Mouse (Mus musculus) myocyte (in vitro differentiated cells): ENCODE data around the gene Ntpcr. TPM values are rescaled to one million over a fixed set of nuclear protein-coding genes. Genes with fewer than 3 reads are reported as not detected.

Experiments
- H3K27me3 ChIP-seq: one replicate; pipeline ENCODE4 v1.6.1; 2011; ENCODE audit not compliant: control insufficient read depth, insufficient read depth, insufficient read length
- H3K36me3 ChIP-seq: one replicate; pipeline ENCODE4 v1.6.1; 2011; ENCODE audit not compliant: control insufficient read depth, insufficient read depth
- H3K4me2 ChIP-seq: one replicate; pipeline ENCODE4 v1.6.1; 2011; ENCODE audit warnings: low read depth, control low read depth
- H3K4me3 ChIP-seq: one replicate; pipeline ENCODE4 v1.5.1; 2011; ENCODE audit warnings: mild to moderate bottlenecking, control low read depth, moderate library complexity
- H3K79me2 ChIP-seq: one replicate; pipeline ENCODE4 v1.6.1; 2011; ENCODE audit not compliant: control insufficient read depth, insufficient read depth
- H3ac ChIP-seq: one replicate; pipeline ENCODE4 v1.6.1; 2011; ENCODE audit not compliant: control insufficient read depth, insufficient read length
- CEBPB ChIP-seq: IDR thresholded peaks from 2 replicates; pipeline ENCODE4 v1.6.1; 2011; ENCODE audit warnings: mild to moderate bottlenecking, moderate library complexity; ENCODE audit not compliant: poor library complexity, insufficient read depth, severe bottlenecking
- E2F4 ChIP-seq: IDR thresholded peaks from one replicate; pipeline ENCODE4 v1.6.1; 2011; ENCODE audit warnings: mild to moderate bottlenecking, control low read depth, moderate library complexity; ENCODE audit not compliant: insufficient read depth
- MAX ChIP-seq: IDR thresholded peaks from one replicate; pipeline ENCODE4 v1.6.1; 2011; ENCODE audit warnings: low read depth, mild to moderate bottlenecking, control low read depth
- MYOD1 ChIP-seq, 3 experiments: IDR thresholded peaks; one replicate each; pipeline ENCODE4 v1.6.1; 2011; ENCODE audit warnings: control low read depth in 2 of 3, low read depth in 2 of 3, mild to moderate bottlenecking in 2 of 3, moderate library complexity in 1 of 3; ENCODE audit not compliant: insufficient read length in 2 of 3, control insufficient read depth in 1 of 3
- MYOG ChIP-seq, 3 experiments: IDR thresholded peaks; one replicate each; pipeline ENCODE4 v1.6.1; 2011; ENCODE audit warnings: control low read depth in 2 of 3, low read depth in 2 of 3, mild to moderate bottlenecking in 2 of 3; ENCODE audit not compliant: insufficient read length in 2 of 3, control insufficient read depth in 1 of 3, insufficient read depth in 1 of 3
- POLR2A ChIP-seq: IDR thresholded peaks from one replicate; pipeline ENCODE4 v1.6.1; 2011; ENCODE audit warnings: low read depth, mild to moderate bottlenecking, control low read depth, moderate library complexity; ENCODE audit not compliant: insufficient read length
- POLR2AphosphoS2 ChIP-seq: IDR thresholded peaks from one replicate; pipeline ENCODE4 v1.6.1; 2011; ENCODE audit warnings: low read depth, control low read depth; ENCODE audit not compliant: insufficient read length
- REST ChIP-seq: IDR thresholded peaks from one replicate; pipeline ENCODE4 v1.6.1; 2011; ENCODE audit warnings: mild to moderate bottlenecking, control low read depth, moderate library complexity; ENCODE audit not compliant: insufficient read depth, insufficient read length
- SRF ChIP-seq: IDR thresholded peaks from one replicate; pipeline ENCODE4 v1.6.1; 2011; ENCODE audit warnings: low read depth; ENCODE audit not compliant: control insufficient read depth, insufficient read length
- TCF12 ChIP-seq: IDR thresholded peaks from one replicate; pipeline ENCODE4 v1.6.1; 2011; ENCODE audit warnings: mild to moderate bottlenecking, control low read depth; ENCODE audit not compliant: poor library complexity, insufficient read depth, severe bottlenecking
- TCF3 ChIP-seq: IDR thresholded peaks from one replicate; pipeline ENCODE4 v1.6.1; 2011; ENCODE audit warnings: low read depth, control low read depth; ENCODE audit not compliant: insufficient read length
- USF1 ChIP-seq: IDR thresholded peaks from one replicate; pipeline ENCODE4 v1.6.1; 2011; ENCODE audit warnings: low read depth, mild to moderate bottlenecking, control low read depth, moderate library complexity
- polyA plus RNA-seq: library from polyadenylated mRNA; unstranded; fragments of >200 nt; fragmentation: generic; extraction: Trizol; gene quantifications from one replicate; pipeline ENCODE4 v1.2.1, GENCODE M21; 2012; ENCODE audit warnings: missing spikeins

The Ntpcr gene
- polyA plus RNA-seq, 1 experiment = 10.9 TPM

DNA sequence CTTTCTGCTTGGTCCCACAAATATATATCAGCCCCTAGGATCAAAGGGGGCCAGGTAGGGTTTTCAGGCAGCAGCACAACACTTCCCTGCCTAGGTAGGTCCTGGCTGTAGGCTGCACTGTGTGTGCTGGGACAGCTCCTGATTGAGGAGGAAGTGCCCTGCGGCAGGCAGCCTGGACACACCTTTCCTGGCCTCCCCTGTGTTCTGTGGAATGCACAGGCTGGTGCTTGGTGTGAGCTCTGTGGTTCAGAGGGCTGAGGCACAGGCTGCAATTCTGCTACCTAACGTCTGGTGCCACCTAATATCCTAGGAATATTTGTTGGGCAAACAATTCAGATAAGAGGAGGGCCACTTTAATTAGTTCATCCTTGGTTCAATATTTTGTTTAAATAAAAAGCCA lies 12.1 kb downstream of the Ntpcr start:
- Histone ChIP-seq H3K36me3 (no peaks in the 10 kb centered on the region), H3K27me3 (no peaks in the 10 kb centered on the region), H3K4me3 (no peak overlapping the region), H3K79me2 (no peaks in the 10 kb centered on the region), H3ac (no peak overlapping the region), H3K4me2 (no peak overlapping the region)
- TF ChIP-seq CEBPB (no peak), MYOD1 (IDR thresholded peaks at IDR 0.05; ENCODE audit: control insufficient read depth in 1 of 3, insufficient read length in 2 of 3, low read depth in 2 of 3) (no peak), USF1 (no peak), REST (no peak), MAX (no peak), TCF12 (no peak), MYOG (IDR thresholded peaks at IDR 0.05; ENCODE audit: control insufficient read depth in 1 of 3, insufficient read depth in 1 of 3, insufficient read length in 2 of 3, low read depth in 2 of 3) (no peak), SRF (no peak), POLR2A (no peak), POLR2AphosphoS2 (no peak), TCF3 (no peak), E2F4 (no peak)

DNA sequence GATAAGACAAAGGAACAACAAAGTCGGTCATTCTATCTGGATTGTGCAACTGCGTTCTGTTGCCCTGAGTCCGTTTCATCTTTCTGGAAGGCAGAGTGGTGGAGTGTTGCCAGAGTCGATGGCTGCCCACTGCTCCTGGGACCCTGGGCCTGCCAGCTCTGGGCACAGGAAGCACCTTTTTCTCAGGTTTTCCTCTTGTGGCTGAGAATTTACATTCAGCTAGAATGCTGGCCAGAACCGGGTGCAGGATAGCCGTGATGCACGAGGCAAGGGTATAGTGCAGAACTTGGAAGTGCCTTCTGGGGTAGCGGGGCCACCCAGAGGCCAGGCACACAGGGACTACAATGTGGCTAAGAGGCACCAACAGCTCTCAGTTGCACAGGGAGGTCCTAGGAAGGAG lies 12.6 kb downstream of the Ntpcr start:
- H3K4me2 ChIP-seq = no peak overlapping the region
- H3ac ChIP-seq = no peak overlapping the region
- TF ChIP-seq MAX (no peak), SRF (no peak), TCF12 (no peak), E2F4 (no peak), TCF3 (no peak), POLR2AphosphoS2 (no peak), CEBPB (no peak), POLR2A (no peak), MYOG (IDR thresholded peaks at IDR 0.05; ENCODE audit: control insufficient read depth in 1 of 3, insufficient read depth in 1 of 3, insufficient read length in 2 of 3, low read depth in 2 of 3) (no peak), USF1 (no peak), MYOD1 (IDR thresholded peaks at IDR 0.05; ENCODE audit: control insufficient read depth in 1 of 3, insufficient read length in 2 of 3, low read depth in 2 of 3) (no peak), REST (no peak)
- H3K79me2 ChIP-seq = no peaks in the 10 kb centered on the region
- no peaks in the 10 kb centered on the region for H3K36me3 ChIP-seq
- H3K27me3 ChIP-seq = no peaks in the 10 kb centered on the region
- no peak overlapping the region for H3K4me3 ChIP-seq

DNA sequence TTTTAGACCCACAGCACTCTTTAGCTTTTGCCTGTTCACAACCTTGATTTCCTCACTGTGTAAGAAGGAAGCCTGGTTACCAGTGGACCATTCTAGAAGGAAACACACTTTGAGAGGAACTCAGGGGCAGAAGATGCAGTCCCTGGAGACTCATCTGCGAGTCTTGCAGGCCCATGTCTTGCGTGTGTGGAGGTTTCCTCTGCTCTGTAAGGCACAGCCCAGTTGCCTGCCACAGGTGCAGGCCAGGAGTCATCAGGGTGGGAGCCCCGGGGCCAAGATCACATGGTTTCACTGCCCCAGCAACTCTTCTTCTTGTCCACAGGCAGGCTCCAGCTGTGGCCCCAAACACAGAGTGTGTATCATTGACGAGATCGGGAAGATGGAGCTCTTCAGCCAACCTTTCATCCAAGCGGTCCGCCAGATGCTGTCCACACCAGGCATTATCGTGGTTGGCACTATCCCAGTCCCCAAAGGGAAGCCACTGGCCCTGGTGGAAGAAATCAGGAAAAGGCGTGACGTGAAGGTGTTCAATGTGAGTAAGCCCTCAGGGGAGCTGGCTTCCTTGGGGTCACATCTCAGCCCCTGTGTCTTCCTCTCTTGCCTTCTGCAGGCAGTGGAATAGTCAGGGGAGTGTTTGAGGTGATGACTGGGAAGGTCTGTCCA lies 15.3 kb downstream of the Ntpcr start:
- H3K36me3 ChIP-seq = no peaks in the 10 kb centered on the region
- no peaks in the 10 kb centered on the region for H3K27me3 ChIP-seq
- no peak for TF ChIP-seq POLR2AphosphoS2
- TF ChIP-seq TCF12 = no peak
- TF ChIP-seq CEBPB = no peak
- TF ChIP-seq MYOG (IDR thresholded peaks at IDR 0.05; ENCODE audit: control insufficient read depth in 1 of 3, insufficient read depth in 1 of 3, insufficient read length in 2 of 3, low read depth in 2 of 3) = no peak
- no peak for TF ChIP-seq SRF
- no peak overlapping the region for H3K4me2 ChIP-seq
- no peak overlapping the region for H3K4me3 ChIP-seq
- H3K79me2 ChIP-seq = no peaks in the 10 kb centered on the region
- no peak overlapping the region for H3ac ChIP-seq

DNA sequence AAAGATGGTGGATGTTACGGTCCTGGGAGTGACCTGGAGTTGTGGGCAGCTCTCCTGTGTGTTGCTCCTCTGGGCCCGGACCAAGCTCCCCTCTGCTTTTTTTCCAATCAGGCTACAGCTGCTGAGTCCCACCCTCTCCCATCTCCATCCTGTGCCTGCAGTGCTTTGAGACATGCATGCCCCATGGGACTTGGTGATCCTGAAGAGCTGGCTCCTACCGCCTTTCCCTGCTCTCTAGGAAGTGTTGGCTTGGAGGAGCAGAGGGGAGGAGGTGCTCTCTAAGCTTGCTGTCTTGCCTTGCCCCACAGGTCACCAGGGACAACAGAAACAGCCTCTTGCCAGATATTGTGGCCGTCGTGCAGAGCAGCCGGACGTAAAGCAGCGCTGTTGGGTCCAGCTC lies 17.6 kb downstream of the Ntpcr start:
- TF ChIP-seq TCF12 = no peak
- no peak for TF ChIP-seq REST
- TF ChIP-seq SRF = no peak
- TF ChIP-seq MYOD1 (IDR thresholded peaks at IDR 0.05; ENCODE audit: control insufficient read depth in 1 of 3, insufficient read length in 2 of 3, low read depth in 2 of 3) = no peak
- TF ChIP-seq E2F4 = no peak
- no peak for TF ChIP-seq TCF3
- Histone ChIP-seq H3K4me2 (no peak overlapping the region), H3K36me3 (no peaks in the 10 kb centered on the region), H3K4me3 (no peak overlapping the region), H3K79me2 (no peaks in the 10 kb centered on the region), H3ac (no peak overlapping the region), H3K27me3 (peaks cover 5% of the 10 kb centered on the region)

DNA sequence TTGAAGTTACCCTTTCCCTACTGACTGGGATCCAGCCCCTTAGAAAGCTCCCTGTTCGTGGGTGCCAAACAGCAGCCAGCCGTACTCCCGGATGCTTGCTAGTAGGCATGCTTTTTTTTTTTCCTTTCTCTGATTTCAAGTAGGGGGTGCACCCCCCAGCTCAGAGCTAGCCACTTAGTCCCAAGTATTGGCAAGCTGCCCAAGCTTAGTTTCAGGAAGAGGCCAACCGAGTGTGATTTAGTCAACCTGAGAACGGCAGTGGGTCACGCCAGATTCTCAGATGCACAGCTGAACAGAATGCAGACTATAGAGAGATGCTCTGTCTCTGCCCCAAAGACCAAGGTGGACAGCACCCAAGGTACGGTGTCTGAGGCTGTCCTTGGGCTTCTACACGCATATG lies 21.1 kb downstream of the Ntpcr start:
- H3ac ChIP-seq = no peak overlapping the region
- no peaks in the 10 kb centered on the region for H3K79me2 ChIP-seq
- no peak overlapping the region for H3K4me2 ChIP-seq
- peaks cover 7% of the 10 kb centered on the region for H3K27me3 ChIP-seq
- TF ChIP-seq E2F4 = no peak
- no peak for TF ChIP-seq MYOD1 (IDR thresholded peaks at IDR 0.05; ENCODE audit: control insufficient read depth in 1 of 3, insufficient read length in 2 of 3, low read depth in 2 of 3)
- no peak for TF ChIP-seq TCF12
- no peak for TF ChIP-seq MAX
- no peak for TF ChIP-seq MYOG (IDR thresholded peaks at IDR 0.05; ENCODE audit: control insufficient read depth in 1 of 3, insufficient read depth in 1 of 3, insufficient read length in 2 of 3, low read depth in 2 of 3)
- TF ChIP-seq TCF3 = no peak
- TF ChIP-seq USF1 = no peak
- no peak for TF ChIP-seq REST
- no peak for TF ChIP-seq POLR2AphosphoS2
- TF ChIP-seq CEBPB = no peak
- H3K4me3 ChIP-seq = no peak overlapping the region
- H3K36me3 ChIP-seq = no peaks in the 10 kb centered on the region
